Mouse (Mus musculus) urinary bladder, postnatal 10 days (tissue): ENCODE results near the gene Ccr1.
"Not testable (repeated sequence)": the region's sequence is repeated elsewhere in the genome, so short reads cannot be mapped to it uniquely, and the experiment has no call there.

ENCODE experiments used
- DNase-seq: peaks from one replicate; pipeline ENCODE4 v3.0.0; 2022; ENCODE audit warnings: low spot score

The Ccr1 gene

DNA sequence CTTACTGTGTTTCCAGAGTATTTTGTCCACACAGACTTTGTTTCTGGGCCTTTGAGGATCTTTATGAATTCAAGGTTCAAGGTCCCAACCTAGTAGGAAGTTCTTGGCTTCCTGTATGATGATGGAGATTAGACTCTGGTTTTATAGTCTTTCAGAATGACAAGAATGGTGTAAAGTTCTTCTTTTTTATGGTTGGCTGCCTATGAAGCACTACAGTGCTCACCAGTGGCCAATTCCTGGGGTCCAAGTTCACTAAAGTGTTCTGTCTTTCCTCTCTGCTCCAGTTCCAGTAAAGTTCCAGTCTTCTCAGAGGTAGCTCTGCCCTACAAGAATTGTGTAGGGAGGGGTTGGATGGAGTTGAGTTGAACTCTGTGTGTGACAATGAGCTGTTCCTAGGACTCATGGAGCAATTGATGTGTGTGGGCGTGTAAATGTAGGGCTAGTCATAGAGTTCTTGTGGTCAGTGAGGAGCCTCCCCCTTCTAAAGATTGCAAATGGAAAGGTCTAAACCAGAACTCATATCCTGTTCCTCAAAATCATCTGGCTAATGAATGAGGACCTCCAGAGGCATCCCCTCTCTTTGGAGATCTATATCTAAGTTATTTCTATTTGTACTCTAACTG lies at the start of gene Ccr1:
Ccr1 (minus strand) TSS at position 403 of the 623 bp plus-strand sequence.
- DNase-seq, result no peak

DNA sequence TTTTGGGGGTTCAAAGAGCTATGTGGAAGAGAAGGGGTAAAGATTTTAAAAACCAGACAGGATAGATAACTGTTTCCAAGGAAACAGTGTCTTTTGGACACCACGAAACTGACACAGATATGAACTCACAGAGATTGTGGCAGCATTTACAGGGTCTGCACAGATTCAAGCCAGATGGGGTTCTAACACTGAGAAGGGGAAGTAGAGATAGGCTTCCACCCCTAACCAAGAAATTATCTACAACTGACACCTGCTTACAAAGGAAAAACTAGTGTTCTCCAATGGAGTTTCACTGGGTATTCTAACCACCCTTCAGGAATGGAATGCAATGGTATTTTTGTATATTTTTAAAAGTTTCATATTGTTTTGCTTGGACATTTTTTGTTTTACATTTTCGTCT lies 47.6 kb upstream of the Ccr1 start:
- no peak for DNase-seq

GRCm38 (mm10) chr9:124014985-124015652 lies 46.6 kb upstream of the Ccr1 start:
- DNase-seq, result no peak

- no peak for DNase-seq
Observed at GRCm38 (mm10) chr9:124013270-124013669, 44.8 kb upstream of the Ccr1 start.

DNA sequence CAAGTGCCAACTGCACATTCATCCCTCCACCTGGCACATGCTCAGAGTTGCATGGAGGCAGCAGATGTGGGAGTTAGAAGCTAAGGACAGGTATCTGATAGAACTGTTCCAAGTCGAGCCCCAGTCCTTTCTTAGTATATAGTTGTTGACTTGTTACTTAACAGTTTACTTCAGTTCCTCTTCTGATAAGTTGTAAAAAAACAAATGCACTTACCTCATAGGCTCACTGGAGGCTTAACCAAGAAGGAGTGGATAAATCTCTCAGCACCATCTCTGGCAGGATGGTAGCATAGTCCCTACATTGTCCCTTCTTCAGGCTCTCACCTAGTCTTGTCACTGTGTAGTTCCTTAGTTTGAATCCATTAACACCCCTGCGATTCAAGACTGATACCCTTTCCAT lies 44.2 kb upstream of the Ccr1 start:
- no peak for DNase-seq

- no peak for DNase-seq
Observed at GRCm38 (mm10) chr9:123999784-124000183, 31.3 kb upstream of the Ccr1 start.

GRCm38 (mm10) chr9:123997719-123998118 lies 29.2 kb upstream of the Ccr1 start:
- DNase-seq, result no peak

DNA sequence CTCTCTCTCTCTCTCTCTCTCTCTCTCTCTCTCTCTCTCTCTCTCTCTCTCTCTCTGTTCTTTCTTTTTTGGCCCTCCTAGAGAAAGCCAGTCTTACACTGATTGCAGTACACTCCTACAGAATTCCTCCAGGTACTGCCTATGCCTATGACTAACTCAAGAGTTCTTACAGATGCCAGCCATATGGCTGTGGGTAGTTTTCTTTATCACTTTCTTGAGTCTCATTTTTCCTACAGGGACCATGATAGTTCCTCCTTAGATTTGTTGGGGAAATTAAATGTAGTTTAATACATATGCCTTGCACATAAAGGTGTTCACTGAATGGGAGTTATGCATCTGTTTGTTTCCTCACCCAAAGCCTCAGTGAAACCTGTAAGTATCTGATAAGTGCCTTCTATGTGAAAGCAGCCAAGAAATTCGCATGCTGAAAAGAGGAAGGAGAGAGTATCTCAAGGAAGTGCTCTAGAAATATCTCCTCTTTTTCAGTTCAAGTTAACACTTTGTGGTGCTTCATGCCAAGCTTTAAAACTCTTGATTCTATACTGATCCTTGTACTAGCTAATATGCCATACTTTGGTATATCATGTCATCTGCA lies 22.9 kb upstream of the Ccr1 start:
- no peak for DNase-seq

DNA sequence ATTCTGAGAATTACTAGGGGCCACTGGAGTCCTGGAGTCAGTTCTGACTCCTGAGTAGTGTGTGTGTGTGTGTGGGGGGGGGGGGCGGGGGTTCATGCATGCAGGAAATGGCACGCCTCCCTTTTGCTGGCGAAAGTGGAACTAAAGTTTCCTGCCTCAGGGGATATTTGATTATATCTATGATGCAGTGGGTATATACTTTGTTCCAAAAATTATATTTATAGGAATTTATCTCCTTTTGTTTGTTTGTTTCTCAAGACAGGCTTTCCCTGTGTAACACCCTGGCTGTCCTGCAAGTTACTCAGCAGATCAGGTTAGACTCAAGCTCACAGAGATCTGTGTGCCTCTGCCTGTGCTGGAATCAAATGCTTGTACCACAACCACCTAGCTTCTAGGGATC lies 21.2 kb upstream of the Ccr1 start:
- no peak for DNase-seq

GRCm38 (mm10) chr9:123986217-123986616 lies 17.7 kb upstream of the Ccr1 start:
- DNase-seq, result no peak

DNA sequence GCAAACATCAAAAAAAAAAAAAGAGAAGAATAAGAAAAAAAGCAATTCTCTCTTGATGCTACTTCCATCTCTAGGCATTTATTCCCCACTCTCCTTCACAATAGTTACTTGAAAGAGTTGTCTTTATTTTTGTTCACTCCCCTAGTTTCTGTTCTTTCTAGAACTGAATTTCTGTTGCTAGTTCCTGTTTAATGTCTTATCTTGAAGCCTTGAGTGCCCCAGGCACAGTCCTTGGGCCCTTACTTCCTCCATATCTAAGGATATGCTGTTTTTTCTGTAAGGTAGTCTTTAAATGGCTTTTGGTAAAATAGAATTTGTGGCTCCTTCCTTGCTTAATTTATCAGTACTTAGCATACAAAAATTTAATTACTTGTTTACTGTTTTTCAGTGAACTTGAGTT lies 16.5 kb upstream of the Ccr1 start:
- DNase-seq, result no peak

DNA sequence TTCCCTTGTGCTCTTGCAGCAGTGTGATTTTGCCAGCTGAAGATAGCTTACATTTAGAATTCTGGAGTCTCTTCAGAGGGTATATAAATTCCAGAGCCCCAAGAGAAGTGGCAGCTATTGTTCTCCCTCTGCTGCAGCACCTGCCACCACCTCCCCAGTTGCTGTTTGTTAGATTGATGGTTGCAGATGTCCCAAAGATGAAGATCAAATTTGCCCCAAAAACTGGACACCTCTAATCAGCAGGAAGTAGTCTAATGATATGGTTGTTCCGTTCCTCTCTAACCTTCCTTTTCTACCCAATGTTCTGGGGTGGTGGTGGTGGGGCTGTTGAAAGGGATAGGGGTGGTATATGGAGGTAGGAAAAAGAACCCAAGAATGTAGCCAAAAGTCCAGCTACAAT lies 14.2 kb upstream of the Ccr1 start:
- no peak for DNase-seq

DNA sequence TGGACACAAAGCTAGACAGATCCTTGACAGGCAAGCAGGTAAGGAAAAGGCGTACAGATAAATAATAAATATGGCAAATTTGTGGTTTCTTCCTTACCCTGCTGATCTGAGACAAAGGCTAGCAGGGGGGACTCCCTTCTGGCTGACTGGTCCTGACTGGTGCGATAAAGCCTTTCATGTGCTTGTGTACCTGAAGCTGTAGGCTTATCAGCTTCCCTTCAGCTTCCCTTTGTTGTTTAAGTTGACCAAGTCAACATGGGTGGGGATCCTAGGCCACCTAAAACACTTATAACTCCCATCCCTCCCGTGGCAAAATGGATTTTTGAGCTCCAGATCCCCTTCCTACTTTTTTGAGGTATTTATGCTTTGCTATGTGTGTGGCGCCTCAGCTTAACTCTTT lies 13.4 kb upstream of the Ccr1 start:
- no peak for DNase-seq

DNA sequence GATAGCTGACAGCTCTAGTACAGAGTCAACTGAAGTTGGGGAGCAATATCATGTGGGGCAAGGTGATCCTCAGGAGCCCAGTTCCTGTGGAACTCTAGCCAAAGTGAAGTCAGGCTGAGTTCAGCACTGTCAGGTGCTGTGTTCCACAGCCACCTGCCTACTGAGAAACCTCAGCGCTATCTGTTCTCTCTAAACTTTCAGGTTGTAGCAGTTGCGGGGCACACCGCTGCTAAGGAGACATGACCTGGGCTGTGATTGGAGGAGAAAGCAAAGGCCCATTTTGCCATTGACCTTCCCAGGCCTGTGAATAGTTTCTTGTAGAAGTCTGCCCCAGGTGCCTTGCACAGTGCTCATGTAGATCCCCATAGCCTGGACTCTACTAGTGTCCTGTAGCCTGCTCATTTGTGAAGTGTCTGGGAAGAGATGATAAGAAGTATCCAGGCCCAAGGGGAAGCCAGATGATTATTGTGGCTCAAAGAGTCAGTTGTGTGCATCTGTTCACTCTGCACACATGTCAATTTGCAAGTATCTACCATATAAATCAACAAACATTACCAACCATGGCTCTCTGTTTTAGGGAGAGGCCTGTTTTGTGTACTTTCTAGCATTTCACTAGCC lies 12.5 kb upstream of the Ccr1 start:
- DNase-seq, result not testable (repeated sequence)

DNA sequence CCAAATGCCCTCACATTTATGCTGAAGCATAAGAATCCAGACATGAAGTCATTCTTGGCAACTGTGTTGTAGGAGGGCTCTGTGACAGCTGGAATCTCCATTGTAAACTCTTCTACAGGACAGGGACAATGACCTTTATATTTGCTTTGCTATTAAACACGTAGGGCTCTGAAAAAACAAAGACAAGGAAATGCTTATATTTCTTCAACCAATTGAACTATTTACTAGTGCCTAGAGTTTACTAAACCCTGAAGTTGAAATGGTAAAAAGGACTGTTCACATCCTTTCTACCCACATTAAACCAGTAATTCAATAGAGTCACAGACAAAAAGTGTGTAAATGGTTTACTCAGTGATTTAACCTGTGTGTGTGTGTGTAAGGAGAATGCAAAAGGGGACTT lies 9.8 kb upstream of the Ccr1 start, which contains the start of gene Ccr1l1:
Ccr1l1 (minus strand) TSS at position 101 of the 400 bp plus-strand sequence.
- no peak for DNase-seq

DNA sequence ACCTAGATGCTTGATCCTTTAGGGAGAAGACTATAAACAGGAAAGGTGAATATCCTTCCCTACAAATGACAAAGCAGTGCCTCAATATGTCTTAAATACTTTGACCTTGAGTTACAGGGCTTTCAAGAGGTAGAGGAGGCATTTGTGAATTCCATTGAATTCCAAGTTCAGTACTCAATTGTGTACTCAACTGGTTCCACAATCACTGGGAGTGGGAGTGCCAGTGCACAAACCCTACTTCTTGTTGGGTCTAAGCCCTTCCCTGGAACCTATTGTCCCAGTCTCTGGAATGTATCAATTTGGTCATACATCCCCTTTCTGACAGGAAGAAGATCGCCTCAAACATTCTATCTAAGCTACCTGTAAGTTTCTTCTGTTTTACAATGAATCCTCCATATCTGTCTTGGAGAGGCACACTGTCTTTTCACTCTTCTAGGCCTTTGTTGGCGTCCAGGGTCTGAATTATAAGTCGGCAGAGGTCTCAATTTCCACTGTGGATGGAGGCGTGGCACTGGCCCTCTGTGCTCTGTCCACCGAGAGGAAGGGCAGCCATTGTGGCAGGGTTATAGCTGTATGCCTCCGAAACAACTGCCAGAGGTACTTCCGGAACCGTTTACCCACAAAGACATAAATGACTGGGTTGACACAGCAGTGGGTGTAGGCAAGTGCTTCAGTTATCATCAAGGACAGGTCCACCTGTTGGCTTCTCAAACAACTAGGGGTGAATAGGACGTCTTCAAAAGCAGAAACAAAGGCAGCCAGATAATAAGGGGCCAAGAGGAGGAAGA lies 8.6 kb upstream of the Ccr1 start:
- DNase-seq, result no peak

- DNase-seq, result no peak
Observed at GRCm38 (mm10) chr9:123975630-123976029, 7.1 kb upstream of the Ccr1 start.

DNA sequence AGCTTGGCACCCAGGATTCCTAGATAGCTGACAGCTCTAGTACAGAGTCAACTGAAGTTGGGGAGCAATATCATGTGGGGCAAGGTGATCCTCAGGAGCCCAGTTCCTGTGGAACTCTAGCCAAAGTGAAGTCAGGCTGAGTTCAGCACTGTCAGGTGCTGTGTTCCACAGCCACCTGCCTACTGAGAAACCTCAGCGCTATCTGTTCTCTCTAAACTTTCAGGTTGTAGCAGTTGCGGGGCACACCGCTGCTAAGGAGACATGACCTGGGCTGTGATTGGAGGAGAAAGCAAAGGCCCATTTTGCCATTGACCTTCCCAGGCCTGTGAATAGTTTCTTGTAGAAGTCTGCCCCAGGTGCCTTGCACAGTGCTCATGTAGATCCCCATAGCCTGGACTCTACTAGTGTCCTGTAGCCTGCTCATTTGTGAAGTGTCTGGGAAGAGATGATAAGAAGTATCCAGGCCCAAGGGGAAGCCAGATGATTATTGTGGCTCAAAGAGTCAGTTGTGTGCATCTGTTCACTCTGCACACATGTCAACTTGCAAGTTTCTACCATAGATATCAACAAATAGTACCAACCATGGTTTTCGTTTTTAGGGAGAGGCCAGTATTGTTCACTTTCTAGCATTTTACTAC lies 1.5 kb downstream of the Ccr1 start:
- DNase-seq, result not testable (repeated sequence)

- DNase-seq, result no peak
Observed at GRCm38 (mm10) chr9:123964776-123965175, 3.7 kb downstream of the Ccr1 start.

- no peak for DNase-seq
Observed at GRCm38 (mm10) chr9:123960161-123960560, 8.3 kb downstream of the Ccr1 start.

DNA sequence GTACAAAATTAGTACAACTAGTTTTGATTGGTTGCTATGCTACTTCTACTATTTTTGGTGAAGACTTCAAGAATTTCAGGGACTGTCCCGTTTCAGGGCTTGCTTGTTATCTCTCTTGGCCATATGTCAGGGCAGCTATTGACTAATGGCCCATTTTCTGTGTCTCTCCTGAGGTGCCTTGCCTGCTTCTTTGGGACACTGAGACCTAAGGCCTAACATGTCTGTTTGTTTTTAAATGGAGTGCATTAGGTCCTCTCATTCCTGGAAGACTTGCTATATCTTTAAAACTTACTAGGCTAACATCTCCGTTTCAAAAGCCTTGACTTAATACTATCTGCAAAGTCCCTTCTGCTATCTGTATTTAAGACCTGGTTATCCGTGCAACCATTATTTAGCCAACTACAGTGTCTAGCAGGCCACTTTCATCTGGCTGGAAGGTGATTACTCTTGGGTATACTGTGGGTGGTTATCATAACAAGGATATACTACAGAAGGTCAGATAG lies 10.5 kb downstream of the Ccr1 start:
- no peak for DNase-seq

DNA sequence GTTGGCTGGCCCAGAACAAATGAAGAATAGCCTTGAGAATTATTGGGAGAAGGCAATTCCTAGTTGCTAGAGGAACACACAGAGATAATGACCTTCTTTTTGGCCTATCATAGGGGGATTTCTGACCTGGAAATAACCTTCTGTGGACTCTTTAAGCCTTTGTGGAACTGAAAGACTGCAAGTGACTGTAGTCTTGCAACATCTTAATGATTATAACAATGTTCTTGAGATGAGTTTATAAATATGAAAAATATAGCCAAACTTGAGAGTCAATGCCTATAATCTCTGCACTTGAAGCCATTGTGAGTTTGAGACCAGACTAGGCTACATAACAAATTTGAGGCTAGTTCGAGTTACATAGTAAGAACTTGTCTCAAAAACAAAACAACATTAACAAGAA lies 11.6 kb downstream of the Ccr1 start:
- no peak for DNase-seq
